Mouse (Mus musculus) 3134 (cell line): ENCODE measurements around the gene Zg16.

ENCODE experiments used
- DNase-seq: peaks from one replicate; pipeline ENCODE4 v3.0.0-alpha.2; 2011; ENCODE audit warnings: low spot score; ENCODE audit not compliant: insufficient read length; ENCODE audit errors: extremely low read depth

Gene Zg16

DNA sequence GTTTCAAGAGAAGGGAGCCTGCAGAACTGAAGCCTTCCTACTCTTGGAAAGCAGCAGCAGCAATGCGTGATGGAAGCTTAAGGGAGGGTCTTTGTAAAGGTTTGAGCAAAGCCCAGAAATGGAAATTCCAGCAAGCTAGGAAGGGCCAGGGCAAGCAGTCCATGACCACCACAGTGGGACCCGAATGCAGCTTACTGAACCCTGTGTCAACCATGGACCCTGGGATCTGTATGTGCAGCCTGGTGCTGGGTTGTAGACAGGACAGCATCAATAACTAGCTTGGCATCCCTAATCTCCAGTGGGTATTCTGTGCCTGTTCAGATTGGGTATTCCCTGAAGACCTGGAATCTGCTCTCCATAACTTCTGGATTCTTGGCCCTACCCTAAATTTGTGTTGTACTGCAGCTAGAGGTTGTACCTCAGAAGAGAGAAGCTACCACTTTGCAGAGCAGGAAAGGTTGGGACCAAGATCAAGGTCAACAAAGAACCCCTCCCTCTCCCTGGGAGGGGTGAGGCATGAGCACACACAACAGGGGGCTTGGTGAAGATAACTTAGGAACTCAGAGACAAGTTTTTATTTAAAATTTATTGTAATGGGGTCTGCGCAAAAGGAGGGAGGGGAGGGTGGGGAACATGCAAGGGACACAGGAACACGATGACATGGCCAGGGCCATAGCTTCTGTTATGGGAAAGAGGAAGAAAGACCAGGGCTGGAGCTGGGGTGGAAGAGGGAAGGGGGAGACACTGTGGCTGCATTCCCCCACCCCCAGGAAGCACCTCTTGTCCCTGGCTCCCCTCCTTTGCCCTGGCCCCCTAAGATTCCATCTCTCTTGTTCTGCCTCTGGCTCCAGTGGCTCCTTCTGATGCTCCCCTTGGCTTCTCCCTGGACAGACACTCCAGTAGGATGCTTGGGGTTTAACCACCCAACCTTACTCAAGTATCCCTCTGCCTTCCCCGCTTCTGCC is 65.3 kb downstream of the Zg16 start:
- no peak for DNase-seq

GRCm38 (mm10) chr7:127020901-127021562 is 66.1 kb downstream of the Zg16 start, which contains the start of the genes Gm42742 and Prrt2:
Gene Gm42742, minus strand, starts transcription at chr7:127021097.
Gene Prrt2, minus strand, starts transcription at chr7:127021211.
- peak; percentile 49 for DNase-seq

- DNase-seq = no peak
These were observed 66.6 kb downstream of the Zg16 start for GRCm38 (mm10) chr7:127020491-127020890.

- no peak for DNase-seq
These were observed 67.1 kb downstream of the Zg16 start for GRCm38 (mm10) chr7:127020031-127020430.

- no peak for DNase-seq
These were observed 67.7 kb downstream of the Zg16 start for GRCm38 (mm10) chr7:127019306-127019960.

DNA sequence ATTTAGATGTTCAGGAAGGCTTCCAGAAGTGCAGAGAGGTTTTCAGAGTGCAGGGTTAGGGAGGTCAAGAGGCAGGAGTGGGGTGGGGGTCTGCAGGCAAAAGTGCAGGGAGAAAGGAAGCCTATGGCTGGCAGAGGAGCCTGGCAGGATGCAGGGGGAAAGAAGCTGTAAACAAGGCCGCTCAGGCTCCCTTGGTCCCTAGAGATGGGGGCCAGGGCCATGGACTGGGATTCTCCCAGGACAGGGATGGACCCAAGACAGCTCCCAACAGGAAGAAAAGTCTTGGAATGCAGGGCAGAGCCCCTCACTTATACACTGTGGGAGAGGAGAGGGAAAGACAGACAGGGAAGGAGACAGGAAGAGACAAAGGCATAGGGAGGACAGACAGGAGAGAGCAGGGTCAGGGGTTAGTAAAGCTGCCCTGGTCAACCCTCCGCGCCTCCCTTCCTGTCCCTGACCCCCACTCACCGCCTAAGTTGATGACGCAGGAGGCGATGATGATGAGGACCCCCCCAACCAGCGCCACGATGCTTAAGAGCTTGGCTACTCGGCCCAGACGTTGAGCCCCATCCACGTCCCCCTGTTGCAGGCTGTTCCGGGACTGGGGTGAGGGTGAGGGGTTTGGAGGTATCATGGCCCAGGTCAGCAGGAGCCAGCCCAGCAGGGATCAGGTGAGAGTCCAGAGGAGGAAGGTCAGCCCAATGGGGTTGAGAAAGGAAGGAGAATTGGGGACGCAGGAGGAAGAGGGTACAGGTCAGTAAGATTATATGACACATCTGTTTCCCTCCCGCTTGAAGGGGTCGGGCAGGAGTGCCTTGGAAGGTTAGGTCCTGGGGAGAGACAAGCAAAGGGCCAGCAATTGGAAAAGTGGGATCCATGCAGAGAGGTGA is 68.5 kb downstream of the Zg16 start:
- no peak for DNase-seq

- no peak for DNase-seq
These were observed 69.2 kb downstream of the Zg16 start for GRCm38 (mm10) chr7:127017950-127018345.

DNA sequence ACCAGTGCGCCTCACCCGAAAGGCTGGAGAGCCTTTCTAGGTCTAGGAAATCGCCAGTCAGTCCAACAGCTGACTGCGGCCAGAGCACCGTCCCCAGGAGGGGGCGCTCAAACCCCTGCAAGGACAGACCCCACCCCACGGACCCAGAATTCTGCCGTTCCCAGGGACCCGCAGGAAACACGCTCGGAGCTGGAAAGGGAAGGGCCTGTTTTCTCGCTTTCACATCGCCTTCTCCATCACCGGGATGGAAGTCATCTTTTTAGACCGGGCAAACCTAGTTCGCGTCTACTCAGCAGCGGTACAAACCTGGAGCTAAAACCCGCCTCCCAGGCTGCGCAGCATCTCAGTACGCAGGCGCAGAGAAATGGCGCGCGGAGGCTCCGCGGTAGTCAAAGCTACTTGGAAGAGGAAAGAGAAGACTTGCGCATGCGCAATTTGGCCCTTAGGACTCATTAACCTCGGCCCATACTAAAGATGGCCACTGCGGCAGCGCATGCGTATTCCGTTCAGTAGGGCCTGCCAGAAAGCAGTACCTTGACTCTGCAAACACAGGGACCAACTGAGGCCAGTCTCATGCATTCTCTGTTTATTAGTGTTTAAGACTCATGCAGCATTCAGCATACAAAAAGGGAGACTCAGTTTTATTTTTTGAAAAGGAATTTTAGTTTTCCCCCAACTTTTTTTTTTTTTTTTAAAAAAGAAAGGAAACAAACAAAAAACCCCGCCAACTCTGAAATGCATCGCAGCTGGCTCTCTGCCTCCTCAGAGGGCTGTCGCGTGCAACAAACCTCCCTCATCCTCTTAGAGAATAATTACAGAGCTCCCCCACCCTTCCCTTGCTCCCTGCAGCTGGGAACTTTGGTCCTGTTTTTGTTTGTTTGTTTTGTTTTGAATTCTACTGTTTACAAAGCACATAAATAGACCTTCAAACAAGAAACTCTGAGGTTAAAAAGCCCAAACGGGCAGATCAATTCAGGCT is 69.9 kb downstream of the Zg16 start, which contains the start of gene Pagr1a:
Pagr1a (minus strand) TSS at position 382 of the 979 bp plus-strand sequence.
- peak; percentile 96 for DNase-seq

GRCm38 (mm10) chr7:127016486-127016938 is 70.6 kb downstream of the Zg16 start:
- peak; percentile 83 for DNase-seq

- no peak for DNase-seq
These were observed 70.8 kb downstream of the Zg16 start, which contains the start of gene Pagr1b for GRCm38 (mm10) chr7:127016481-127016485. Gene Pagr1b, minus strand, starts transcription at chr7:127016484.

DNA sequence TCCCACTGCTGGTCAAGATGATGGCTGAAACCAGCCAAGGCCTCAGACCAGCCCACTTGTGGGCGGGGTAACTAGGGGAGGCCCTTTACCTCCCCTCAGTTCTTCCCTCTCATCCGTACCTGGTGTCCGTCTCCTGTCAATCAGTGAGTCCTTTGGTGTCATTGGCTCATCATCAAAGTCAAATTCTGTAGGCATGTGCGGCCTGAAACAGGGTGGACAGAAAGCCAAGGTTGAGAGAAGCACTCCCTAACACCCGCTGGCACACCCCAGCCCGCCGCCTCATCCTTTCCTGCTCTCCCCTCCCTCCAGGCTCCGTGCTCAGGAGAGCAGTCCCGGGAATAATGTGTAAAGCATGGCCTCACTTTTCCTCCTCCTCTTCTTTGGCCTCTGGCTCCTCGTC is 71.0 kb downstream of the Zg16 start:
- DNase-seq = peak; percentile 78

DNA sequence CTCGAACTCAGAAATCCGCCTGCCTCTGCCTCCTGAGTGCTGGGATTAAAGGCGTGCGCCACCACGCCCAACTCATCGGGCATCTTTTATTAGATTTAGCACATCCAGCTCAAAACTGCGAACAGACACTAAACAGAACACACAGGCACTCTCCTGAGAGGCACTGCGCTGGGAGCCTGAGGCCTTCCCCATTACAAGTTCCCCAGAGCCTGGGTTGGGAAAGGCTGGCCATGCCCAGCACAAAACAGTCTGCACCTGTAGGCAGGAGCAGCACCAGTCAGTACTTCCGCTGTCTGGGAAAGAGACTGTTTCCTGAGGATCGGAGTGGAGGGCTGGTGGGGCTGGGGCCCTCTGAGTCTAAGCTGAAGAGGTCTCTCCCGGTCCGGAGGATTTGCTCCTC is 72.1 kb downstream of the Zg16 start:
- DNase-seq = no peak

- peak; percentile 75 for DNase-seq
These were observed 72.8 kb downstream of the Zg16 start, which contains the start of gene Mvp for GRCm38 (mm10) chr7:127014320-127014719. Gene Mvp, minus strand, starts transcription at chr7:127014621.

- DNase-seq = no peak
These were observed 73.7 kb downstream of the Zg16 start for GRCm38 (mm10) chr7:127013385-127013784.

DNA sequence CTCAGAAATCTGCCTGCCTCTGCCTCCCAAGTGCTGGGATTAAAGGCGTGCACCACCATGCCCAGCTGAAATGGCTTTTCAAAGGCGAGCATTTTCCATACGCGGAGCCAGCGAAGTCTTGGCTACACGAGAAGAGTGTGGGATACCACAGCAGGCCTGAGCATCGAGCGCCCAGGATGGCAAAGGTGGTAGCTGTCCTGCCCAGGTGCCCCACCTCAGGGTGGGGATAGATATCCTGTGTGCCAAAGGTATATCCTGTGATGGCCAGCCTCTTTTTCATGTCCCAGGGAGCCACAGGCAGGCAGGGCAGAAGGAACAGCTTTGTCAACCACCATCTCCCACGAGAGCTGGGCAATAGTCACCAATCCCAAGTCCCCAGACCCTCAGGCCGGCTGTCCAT is 74.3 kb downstream of the Zg16 start:
- no peak for DNase-seq

GRCm38 (mm10) chr7:127012374-127012773 is 74.8 kb downstream of the Zg16 start:
- no peak for DNase-seq

DNA sequence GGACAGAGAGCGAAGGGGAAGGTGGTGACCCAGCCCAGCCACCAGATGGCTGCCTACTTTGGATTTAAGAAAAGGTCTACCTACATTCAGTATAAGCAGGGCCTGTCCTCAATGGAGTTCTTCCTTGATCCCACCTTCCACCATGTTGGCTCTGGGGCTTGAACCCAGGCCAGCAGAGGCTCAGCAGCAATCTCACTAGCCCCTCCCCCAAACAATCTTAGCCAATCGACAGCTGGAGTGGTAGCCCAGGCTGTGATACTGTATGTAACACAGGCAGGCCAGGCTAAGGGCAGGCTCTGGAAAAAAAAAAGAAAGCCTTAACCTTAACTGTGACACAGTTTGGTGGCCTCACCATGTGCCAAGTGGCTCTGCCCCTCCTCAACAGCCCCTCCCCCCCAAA is 75.4 kb downstream of the Zg16 start:
- no peak for DNase-seq

GRCm38 (mm10) chr7:127011051-127011450 is 76.1 kb downstream of the Zg16 start:
- DNase-seq = no peak

DNA sequence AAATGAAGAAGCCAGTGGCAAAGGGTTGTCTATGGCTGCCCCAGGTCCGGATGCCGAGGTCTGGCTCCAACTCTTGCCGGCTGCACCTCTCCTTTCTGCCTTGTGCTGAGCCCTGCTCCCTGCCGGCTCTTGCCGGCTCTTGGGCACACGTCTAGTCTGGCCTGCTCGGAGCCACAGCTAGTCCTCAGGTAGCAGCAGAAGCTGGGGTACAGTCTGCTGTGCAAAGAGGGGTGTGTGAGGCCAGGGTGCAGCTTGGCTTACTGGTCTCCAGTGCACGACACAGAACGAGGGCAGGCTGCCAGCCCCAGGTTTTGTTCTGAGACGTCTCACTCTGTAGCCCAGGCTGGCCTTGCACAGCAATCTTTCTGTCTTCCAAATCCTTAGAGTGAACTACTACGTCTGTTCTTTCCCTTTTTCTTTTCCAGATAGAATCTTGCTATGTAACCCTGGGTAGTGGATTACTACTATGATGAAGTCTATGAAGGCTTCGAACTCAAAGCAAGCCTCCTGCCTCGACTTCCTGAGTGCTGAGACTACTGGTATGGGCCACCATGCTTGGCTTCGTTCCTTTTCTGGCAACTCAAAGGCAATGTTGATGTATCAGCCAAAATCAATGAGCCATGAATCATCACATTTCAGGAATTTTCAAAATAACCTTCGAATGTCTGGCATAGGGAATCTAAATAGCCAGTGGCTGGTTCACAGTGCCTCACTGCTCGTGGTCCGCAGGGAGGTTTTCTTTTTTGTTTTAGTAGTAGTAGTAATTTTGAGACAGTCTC is 77.6 kb downstream of the Zg16 start:
- no peak for DNase-seq
